Mouse (Mus musculus): ENCODE measurements at regions not wholly inside any gene's neighbourhood (a gene's known extent, or its start where the extent isn't known, plus 50 kb on each side); places are given as distances from the start of the nearest gene placed in this dataset.

DNA sequence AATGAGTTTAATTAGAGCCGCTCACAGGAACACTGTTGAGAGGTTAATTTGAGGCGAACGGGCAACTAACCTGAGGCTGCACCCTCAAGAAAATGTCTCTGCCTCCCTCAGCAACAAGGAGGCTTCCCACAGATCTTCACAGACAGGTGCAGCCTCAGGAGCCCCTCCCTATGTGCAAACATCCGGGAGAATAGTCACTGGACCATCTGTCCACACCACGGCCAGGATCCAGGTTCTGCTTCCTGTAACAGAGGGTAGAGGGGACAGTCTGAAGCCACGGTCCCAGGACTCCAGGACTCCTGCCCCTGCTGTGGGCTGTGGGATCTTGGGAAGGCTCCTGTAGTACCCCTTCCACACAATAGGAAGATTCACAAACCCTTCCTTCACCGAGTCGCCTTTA lies 134.1 kb upstream of the Gadl1 start:
- TF ChIP-seq CTCF (IDR thresholded peaks at IDR 0.05; ENCODE audit: insufficient read depth, low read length), result no peak
- TF ChIP-seq POLR2A (IDR thresholded peaks at IDR 0.05; ENCODE audit: borderline replicate concordance, extremely low read depth, low read depth, low read length), result no peak
